Mouse (Mus musculus): ENCODE results near the gene Hoxd13.

GRCm38 (mm10) chr2:74699664-74700545, 31.8 kb downstream of the Hoxd13 start:
- no peak for TF ChIP-seq GATA1 (IDR thresholded peaks at IDR 0.05; ENCODE audit: borderline replicate concordance, low read length)
- no peak for TF ChIP-seq FLI1 (IDR thresholded peaks at IDR 0.05; ENCODE audit: low read length)

Data from megakaryocyte, embryonic 14.5 days (primary cell).